ENCODE assay signal across 29 mouse cellular contexts in genomic region chr12:80800156-80800555, GRCm38 (mm10). TPM values are rescaled to one million over a fixed set of nuclear protein-coding genes. Genes with fewer than 3 reads are reported as not detected.
DNase-seq lines count a peak whose midpoint lies in the region; ATAC-seq and TF ChIP-seq lines count a peak whose summit lies in the region.
"Had no signal": no experiment of that assay in that cellular context is flagged by ENCODE, and none has a peak within 500 bp of the region (broad histone marks: within the 10 kb centered on the region; RNA-seq: fewer than 3 reads in every experiment).

No protein-coding gene starts in this region.

- no peak overlapping the region for H3K4me3 ChIP-seq in cerebellum, adult 2 months (replicated peaks; ENCODE audit: insufficient read depth, low read depth, low read length)
- H3K4me3 ChIP-seq in layer of hippocampus, adult 2 months: no peak overlapping the region
- H3K4me3 ChIP-seq in megakaryocyte, embryonic 14.5 days (replicated peaks): peak overlapping the region; percentile 42
- H3K4me3 ChIP-seq in myocyte: no peak overlapping the region
- H3K4me3 ChIP-seq: forebrain, embryonic 10.5 days; forebrain, embryonic 13.5 days; hindbrain, embryonic 10.5 days; hindbrain, embryonic 13.5 days; intestine, embryonic 15.5 days had no signal

- 89% methylated on average over 3 of the region's 3 CpGs for WGBS in cerebellum, adult 2 months

- H3K4me2 ChIP-seq in myocyte (ENCODE audit: low read depth): peak overlapping the region; percentile 53
- H3K4me2 ChIP-seq: forebrain, embryonic 13.5 days; heart, embryonic 11.5 days; hindbrain, embryonic 13.5 days; intestine, embryonic 15.5 days had no signal

- H3ac ChIP-seq in myocyte (ENCODE audit: control insufficient read depth, insufficient read length): no peak overlapping the region

- peaks cover 100% of the 10 kb centered on the region for H3K79me2 ChIP-seq in myocyte (ENCODE audit: control insufficient read depth, insufficient read depth)

- ATAC-seq in cerebellum, adult (ENCODE audit: insufficient number of reproducible peaks, low FRiP score, low TSS enrichment): no peak
- ATAC-seq in megakaryocyte, adult 5-6 weeks (ENCODE audit: poor library complexity, severe bottlenecking): no peak
- ATAC-seq: CD4-positive, CD25-positive, alpha-beta regulatory T cell, adult 4 months; forebrain, embryonic 13.5 days; forebrain, embryonic 16.5 days; hindbrain, embryonic 16.5 days; intestine, embryonic 15.5 days had no signal

- TF ChIP-seq CTCF in cerebellum, adult 2 months (IDR thresholded peaks at IDR 0.05; ENCODE audit: borderline replicate concordance, insufficient read depth, low read depth, low read length): no peak
- TF ChIP-seq CTCF in layer of hippocampus, adult 2 months (conservative IDR thresholded peaks at IDR 0.05): no peak

- peaks cover 17% of the 10 kb centered on the region for H3K4me1 ChIP-seq in cerebellum, adult 2 months (ENCODE audit: control insufficient read depth, insufficient read depth, low read length)
- H3K4me1 ChIP-seq in megakaryocyte, embryonic 14.5 days: peaks cover 79% of the 10 kb centered on the region
- H3K4me1 ChIP-seq: forebrain, embryonic 10.5 days had no signal

- H3K27me3 ChIP-seq in cerebellum, adult 2 months (ENCODE audit: control insufficient read depth, insufficient read depth, low read length): no peaks in the 10 kb centered on the region
- no peaks in the 10 kb centered on the region for H3K27me3 ChIP-seq in megakaryocyte, embryonic 14.5 days (replicated peaks)
- H3K27me3 ChIP-seq in myocyte (ENCODE audit: control insufficient read depth, insufficient read depth, insufficient read length): no peaks in the 10 kb centered on the region
- H3K27me3 ChIP-seq: forebrain, embryonic 13.5 days; hindbrain, embryonic 13.5 days; intestine, embryonic 15.5 days had no signal

- peaks cover 27% of the 10 kb centered on the region for H3K36me3 ChIP-seq in megakaryocyte, embryonic 14.5 days (replicated peaks; ENCODE audit: low read length)
- H3K36me3 ChIP-seq in myocyte (ENCODE audit: control insufficient read depth, insufficient read depth): no peaks in the 10 kb centered on the region
- H3K36me3 ChIP-seq: forebrain, embryonic 10.5 days; hindbrain, embryonic 10.5 days; hindbrain, embryonic 13.5 days; intestine, embryonic 15.5 days had no signal

- no peak for TF ChIP-seq POLR2A in cerebellum, adult 2 months (IDR thresholded peaks at IDR 0.05; ENCODE audit: borderline replicate concordance, insufficient read depth, low read length)
- TF ChIP-seq POLR2A in myocyte (IDR thresholded peaks at IDR 0.05; ENCODE audit: insufficient read length, low read depth): no peak

- H3K27ac ChIP-seq in cerebellum, adult 2 months (ENCODE audit: insufficient read depth, low read length): peak overlapping the region; percentile 76; the same call in 1 of the 2 replicates
- H3K27ac ChIP-seq in layer of hippocampus, adult 2 months: peak overlapping the region; percentile 53; the same call in 1 of the 2 replicates
- H3K27ac ChIP-seq: forebrain, embryonic 10.5 days; forebrain, embryonic 13.5 days; hindbrain, embryonic 10.5 days; hindbrain, embryonic 13.5 days; intestine, embryonic 15.5 days had no signal

- H3K9me3 ChIP-seq in megakaryocyte, embryonic 14.5 days: no peaks in the 10 kb centered on the region
- H3K9me3 ChIP-seq: forebrain, embryonic 10.5 days; forebrain, embryonic 13.5 days; hindbrain, embryonic 10.5 days; hindbrain, embryonic 13.5 days; intestine, embryonic 15.5 days had no signal

- DNase-seq in cerebellum, adult 2 months: no peak
- no peak for DNase-seq in layer of hippocampus, adult 2 months (ENCODE audit: low spot score in 2 of 2)
- DNase-seq in layer of hippocampus, postnatal 14 days (ENCODE audit: low spot score in 2 of 2): no peak
- no peak for DNase-seq in left cerebral cortex, adult 18-20 months (ENCODE audit: low spot score in 2 of 2)
- DNase-seq: adrenal gland, postnatal 14 days; cerebellum, adult 11-12 months; cerebellum, adult 9-10 months; cerebellum, postnatal 14 days; gastrocnemius, postnatal 36 days had no signal

TF ChIP-seq in myocyte, 11 proteins besides CTCF, POLR2A, EP300 and RAD21:
- TF ChIP-seq MYOG (IDR thresholded peaks at IDR 0.05; ENCODE audit: control insufficient read depth in 1 of 3, insufficient read depth in 1 of 3, insufficient read length in 2 of 3, low read depth in 2 of 3) (no peak), SRF (IDR thresholded peaks at IDR 0.05; ENCODE audit: control insufficient read depth, insufficient read length, low read depth) (no peak), TCF3 (IDR thresholded peaks at IDR 0.05; ENCODE audit: insufficient read length, low read depth) (no peak), REST (IDR thresholded peaks at IDR 0.05; ENCODE audit: insufficient read depth, insufficient read length) (no peak), E2F4 (IDR thresholded peaks at IDR 0.05; ENCODE audit: insufficient read depth) (no peak), POLR2AphosphoS2 (IDR thresholded peaks at IDR 0.05; ENCODE audit: insufficient read length, low read depth) (no peak), MYOD1 (IDR thresholded peaks at IDR 0.05; ENCODE audit: control insufficient read depth in 1 of 3, insufficient read length in 2 of 3, low read depth in 2 of 3) (no peak), MAX (IDR thresholded peaks at IDR 0.05; ENCODE audit: low read depth) (no peak), USF1 (IDR thresholded peaks at IDR 0.05; ENCODE audit: low read depth) (no peak)

RNA-seq across cellular contexts. Expression of gene Susd6, which starts 9.8 kb away (rescaled TPM):
- polyA plus RNA-seq in cerebellum, adult 2 months (2012; rRNA removed): 46.3 and 54.8 TPM in 2 replicates
- 10 to 100 TPM; 71.6 to 72.1 TPM for total RNA-seq in layer of hippocampus, adult 2 months (2021)
- total RNA-seq in layer of hippocampus, postnatal 14 days (2021): 10 to 100 TPM; 54.3 TPM
- polyA plus RNA-seq in megakaryocyte, embryonic 14.5 days (2012; ENCODE audit: insufficient read depth, low replicate concordance): 5.9 and 6.0 TPM in 2 replicates
- 26.8 and 26.9 TPM in 2 replicates for total RNA-seq in megakaryocyte, adult 5-6 weeks (2015)
- 37.1 and 38.3 TPM in 2 replicates for total RNA-seq in megakaryocyte, adult 5-6 weeks (2017)
- 64.0 TPM for polyA plus RNA-seq in myocyte (2012; fragmentation: generic; extraction: Trizol)
- 10 to 100 TPM; 34.8 to 35.7 TPM for total RNA-seq in left cerebral cortex, adult 18-20 months (2021)

RNA-seq across cellular contexts. Expression of gene Ccdc177, which starts 39.7 kb away (rescaled TPM):
- 4.9 and 5.4 TPM in 2 replicates for polyA plus RNA-seq in cerebellum, adult 2 months (2012; rRNA removed)
- total RNA-seq in layer of hippocampus, adult 2 months (2021): 10 to 100 TPM; 18.4 to 18.6 TPM
- 10 to 100 TPM; 18.5 to 18.7 TPM for total RNA-seq in layer of hippocampus, postnatal 14 days (2021)
- not detected in 2 replicates for polyA plus RNA-seq in megakaryocyte, embryonic 14.5 days (2012; ENCODE audit: insufficient read depth, low replicate concordance)
- not detected in 2 replicates for total RNA-seq in megakaryocyte, adult 5-6 weeks (2015)
- not detected in 2 replicates for total RNA-seq in megakaryocyte, adult 5-6 weeks (2017)
- not detected for polyA plus RNA-seq in myocyte (2012; fragmentation: generic; extraction: Trizol)
- total RNA-seq in left cerebral cortex, adult 18-20 months (2021): 10 to 100 TPM; 11.4 to 12.2 TPM
- total RNA-seq: adrenal gland, adult 18-20 months; adrenal gland, postnatal 14 days; gastrocnemius, adult 8-10 months; gastrocnemius, postnatal 36 days; granulocyte monocyte progenitor cell, adult 5-6 weeks; MEL had no signal
- polyA plus RNA-seq: C2C12; CD4-positive, CD25-positive, alpha-beta regulatory T cell, adult 4 months; heart, embryonic 11.5 days; heart, embryonic 14.5 days; heart, postnatal 0 days had no signal

Comparison
In these comparisons a context has a peak if more than half of its experiments do, and no peak if none do; other contexts are left out.
1. RNA of gene Ccdc177, which starts 39.7 kb away (total RNA-seq): 18.5 to 18.7 TPM in layer of hippocampus, postnatal 14 days, 18.4 to 18.6 TPM in layer of hippocampus, adult 2 months and 11.4 to 12.2 TPM in left cerebral cortex, adult 18-20 months; not detected in megakaryocyte, adult 5-6 weeks; every median in the first group is over 10 times any median in the second.